Mouse (Mus musculus) retina, postnatal 7 days (tissue): ENCODE results near the gene Ubfd1.

Experiments used
- DNase-seq: peaks from one replicate; pipeline ENCODE4 v3.0.0-alpha.2; 2012; ENCODE audit warnings: low read depth, low spot score

Ubfd1 gene

DNA sequence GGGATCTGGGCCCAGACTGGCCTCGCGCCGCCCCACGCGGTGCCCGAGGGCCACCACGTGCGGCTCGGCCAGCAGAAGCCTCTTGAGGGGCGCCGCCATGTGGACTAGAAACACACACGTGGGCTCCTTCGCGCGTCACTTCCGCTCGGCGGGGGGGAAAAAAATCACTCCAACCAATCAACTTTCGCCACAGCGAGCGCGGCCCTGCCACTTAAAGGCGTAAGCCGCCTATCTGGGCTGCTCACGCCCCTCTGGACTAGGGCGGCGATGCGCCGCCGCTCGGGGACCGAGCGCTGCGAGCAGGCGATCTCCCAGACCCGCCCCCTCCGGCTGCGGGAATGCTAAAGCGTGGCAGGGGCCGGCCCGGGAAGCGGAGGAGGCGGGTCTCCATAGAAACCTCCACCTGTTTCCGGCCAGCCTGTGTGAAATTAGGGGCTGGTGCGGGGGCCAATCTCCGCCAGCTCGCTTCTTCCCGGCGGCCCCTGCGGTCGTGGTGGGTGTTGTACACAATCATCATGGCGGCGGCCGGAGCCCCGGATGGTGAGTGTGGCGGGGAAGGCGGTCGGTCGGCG lies at the start of gene Ubfd1, which contains the start of gene Ears2:
Ubfd1 (plus strand) TSS at position 231 of the 572 bp plus-strand sequence.
Ears2 (minus strand) TSS at position 319 of the 572 bp plus-strand sequence.
- DNase-seq: peak; percentile 95

DNA sequence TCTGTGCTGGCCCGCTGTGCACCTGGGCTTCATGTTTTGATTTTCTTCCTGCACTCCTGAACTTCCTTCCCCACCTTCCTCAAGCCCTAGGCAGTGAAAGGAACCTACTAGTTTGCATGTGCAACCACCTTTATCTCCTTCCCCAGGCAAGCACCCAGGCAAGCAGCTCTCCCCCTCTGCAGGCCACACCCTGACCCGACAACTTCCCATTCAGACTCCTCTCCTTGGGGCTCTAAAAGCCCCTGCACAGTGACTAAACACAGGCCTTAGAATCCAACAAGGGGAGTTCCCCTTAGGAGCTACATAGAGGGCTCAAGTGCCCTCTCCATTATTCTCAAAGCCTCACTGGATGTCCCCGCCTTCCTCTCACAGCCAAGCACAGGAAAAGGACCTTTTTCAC lies 48.7 kb upstream of the Ubfd1 start:
- DNase-seq: no peak

DNA sequence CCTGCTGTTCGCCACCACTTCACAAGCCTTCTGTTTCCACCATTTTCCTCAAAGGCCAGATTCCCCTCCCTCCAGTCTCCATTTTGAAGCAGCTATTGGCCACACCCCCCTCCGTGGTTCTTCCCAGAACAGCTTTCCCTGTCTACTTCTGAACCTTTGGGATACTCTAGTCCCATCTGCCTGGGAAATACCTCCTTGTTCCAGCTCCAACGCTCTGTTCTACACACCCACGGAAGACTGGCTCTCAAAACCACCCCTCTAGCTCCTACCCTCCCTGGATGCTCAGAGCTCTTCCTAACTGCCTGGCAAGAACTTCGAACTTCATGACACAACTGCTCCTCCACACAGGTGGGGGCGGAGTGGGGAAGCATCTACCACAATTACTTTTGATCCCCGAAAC lies 48.0 kb upstream of the Ubfd1 start:
- no peak for DNase-seq

DNA sequence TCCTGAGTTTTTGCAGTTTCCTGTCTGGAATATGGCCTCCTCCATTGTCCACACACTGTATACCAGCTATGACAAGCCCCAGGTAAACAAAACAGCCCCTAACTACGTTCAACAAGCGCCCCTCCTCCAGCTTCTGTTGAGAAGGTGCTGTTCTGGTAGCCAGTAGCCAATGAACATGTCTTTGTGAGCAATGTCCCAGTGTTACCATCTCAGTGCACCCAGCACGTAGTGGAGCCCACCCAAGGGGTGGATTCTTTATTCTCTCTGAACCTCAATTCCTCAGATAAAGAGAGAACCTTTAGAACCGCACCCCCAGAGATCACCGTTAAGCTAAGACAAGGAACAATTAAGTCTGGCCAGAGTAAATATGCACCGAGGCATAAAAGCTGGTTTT lies 46.7 kb upstream of the Ubfd1 start:
- peak; percentile 8 for DNase-seq

DNA sequence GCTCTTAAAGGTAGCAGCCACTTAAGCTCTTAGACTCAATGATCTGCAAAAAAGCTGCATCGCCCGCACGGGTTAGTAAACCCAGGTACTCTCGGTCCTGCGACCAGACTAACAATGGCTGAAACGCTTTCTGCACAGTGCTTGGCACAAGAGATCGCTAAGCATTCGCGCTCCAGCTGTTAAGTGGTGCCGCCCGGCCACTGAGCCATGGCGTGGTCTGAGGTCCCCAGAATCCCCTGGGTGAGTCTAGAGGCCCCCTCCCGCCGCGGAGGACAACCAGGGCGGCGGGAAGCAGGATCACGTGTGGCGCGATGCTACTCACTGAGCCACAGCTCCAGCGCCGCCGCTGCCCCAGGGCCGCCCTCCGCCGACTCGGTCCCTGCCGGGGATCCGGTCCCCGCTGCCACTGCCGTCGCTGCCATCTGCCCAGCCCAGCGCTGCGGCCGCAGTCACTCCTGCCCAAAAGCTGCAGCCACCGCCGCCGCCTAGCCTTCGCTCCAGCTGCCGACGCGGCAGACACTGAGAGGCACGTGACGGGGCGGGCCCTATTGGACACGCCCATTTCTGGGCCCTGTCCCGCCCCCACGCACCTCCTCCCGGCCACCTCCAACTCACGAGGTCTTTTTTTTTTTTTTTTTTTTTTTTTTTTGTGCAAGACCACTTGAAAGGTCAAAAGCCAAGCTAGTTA lies 46.2 kb upstream of the Ubfd1 start, which contains the start of gene Gga2:
Gga2 (minus strand) TSS at position 556 of the 688 bp plus-strand sequence.
- peak; percentile 65 for DNase-seq

DNA sequence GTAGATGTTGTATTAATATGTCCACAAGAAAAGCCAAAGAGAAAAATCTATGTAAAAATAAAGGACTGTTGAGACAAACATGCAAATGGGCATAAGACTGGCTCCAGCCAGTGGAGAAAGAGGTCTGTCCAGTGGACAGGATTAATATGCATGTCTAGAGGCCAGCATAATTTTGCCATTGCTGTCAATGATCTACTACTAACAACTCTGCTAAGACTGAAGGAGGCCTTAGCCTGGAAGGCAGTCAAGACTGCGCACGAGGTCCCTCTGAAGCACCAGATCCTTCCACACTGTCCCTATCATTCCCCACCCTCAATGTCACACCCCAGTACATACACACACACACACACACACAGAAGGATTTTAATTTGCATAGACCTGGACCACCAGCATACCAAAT lies 44.8 kb upstream of the Ubfd1 start:
- no peak for DNase-seq

DNA sequence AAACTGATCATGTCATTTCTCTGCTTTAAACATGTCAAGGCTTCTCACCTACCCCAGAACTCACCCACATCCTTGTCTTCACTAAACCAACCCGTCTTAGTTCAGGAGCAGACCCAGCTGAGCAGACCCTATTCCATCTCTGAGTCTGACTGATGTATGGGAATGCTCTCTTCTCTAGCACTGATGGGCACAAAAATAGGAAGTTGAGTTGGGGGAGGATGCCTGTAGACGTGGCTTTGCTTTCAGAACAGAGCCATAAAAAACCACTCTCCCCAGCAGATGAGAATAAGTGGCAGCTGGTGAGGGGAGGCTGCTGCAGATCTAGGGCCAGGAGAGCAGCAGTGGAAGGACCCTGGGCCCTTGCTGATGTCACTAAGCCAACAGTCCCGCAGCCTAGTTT lies 33.6 kb upstream of the Ubfd1 start:
- no peak for DNase-seq

DNA sequence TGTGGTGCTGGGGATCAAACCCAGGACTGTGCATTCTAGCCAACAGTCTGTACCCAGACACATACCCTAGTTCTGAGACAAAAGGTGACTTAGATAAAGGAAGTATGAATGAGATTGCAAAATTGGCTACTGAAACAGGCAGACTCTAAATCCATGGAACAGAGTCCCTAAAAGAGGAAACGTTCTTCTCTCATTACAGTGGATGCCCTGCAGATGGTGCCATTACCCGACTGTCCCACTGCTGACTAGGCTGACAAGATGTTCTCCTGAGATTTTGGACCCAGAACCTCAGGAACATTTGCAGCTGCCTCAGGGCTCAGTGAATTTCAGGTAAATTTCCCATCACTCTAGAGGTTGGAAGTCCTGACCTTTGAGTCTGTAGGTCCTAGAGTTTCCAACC lies 32.6 kb upstream of the Ubfd1 start:
- DNase-seq: no peak

DNA sequence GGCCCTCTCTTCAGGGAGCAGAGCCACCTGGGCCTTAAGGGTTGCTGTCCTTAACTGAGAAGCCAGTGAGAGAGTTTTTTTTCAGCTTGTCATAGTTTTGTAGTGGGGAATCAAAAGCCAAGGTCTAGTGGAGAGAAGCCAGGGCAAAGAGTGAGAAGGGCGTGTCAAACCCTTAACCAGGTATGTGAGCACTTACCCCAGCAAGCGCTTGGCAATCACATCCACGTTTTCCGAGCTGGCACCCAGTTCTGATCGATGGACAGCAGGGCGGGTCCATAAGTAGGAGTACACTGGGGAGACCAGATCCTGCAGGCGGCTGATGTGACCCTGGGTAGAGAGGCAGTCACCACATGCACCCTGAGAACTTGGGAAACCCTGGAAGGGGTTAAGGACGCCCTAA lies 22.9 kb upstream of the Ubfd1 start:
- no peak for DNase-seq

DNA sequence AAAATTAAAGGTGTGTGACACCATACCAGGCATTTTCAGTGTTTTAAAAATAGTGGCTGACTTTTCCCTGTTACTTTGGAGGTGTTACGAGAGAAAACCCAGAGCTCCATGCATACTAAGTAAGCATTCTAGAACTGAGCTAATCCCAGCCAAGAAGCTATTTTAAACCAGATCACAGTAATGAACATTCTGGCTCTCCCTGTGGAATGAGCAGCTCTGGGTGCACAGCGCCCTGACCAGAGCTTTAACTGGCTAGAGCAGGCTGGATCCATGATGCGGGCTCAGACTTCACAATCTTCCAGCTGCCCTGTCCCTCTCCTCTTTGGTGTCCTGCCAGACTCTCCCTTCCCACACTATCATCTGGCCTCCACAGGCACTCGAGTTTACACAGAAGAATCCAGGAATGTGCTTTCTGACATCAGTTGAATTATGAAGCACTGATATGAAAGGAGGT lies 21.8 kb upstream of the Ubfd1 start:
- DNase-seq: no peak

DNA sequence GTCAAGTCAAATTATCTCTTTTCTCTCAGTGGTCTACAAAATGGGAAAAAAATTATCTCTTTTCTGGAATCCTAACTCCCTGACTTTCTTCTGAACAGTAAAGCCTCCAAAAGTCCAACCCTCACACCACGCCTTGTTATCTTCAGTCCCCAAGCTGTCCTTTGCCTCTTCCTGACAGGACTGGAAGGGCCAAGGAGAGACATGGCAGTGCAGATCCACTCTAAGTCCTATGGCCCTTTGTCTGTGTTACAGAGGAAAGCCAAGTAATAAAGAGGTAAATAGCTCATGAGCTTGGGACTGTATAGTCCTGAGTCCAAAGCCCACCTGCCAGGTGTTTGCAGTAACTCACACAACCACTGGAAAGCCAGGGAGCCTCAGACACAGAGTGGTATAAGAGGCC lies 21.3 kb upstream of the Ubfd1 start:
- no peak for DNase-seq

DNA sequence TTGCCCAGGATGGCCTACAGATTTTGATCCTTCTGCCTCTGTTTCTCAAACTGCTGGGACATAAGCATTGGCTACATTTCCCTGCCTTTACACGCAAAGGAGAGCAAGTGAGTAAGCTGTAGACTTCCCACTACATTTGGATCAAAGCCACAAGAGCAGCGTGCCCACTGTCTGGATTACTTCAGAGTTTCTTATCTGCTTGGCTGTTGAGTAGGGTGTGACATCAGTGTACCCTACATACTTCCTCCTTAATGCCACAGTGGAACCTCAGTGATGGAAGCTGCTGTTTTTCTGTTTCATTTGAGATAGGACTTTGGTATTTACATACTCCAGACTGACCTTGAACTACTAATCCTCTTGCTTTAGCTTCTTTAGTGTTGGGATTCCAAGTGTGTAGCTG lies 20.2 kb upstream of the Ubfd1 start:
- no peak for DNase-seq

DNA sequence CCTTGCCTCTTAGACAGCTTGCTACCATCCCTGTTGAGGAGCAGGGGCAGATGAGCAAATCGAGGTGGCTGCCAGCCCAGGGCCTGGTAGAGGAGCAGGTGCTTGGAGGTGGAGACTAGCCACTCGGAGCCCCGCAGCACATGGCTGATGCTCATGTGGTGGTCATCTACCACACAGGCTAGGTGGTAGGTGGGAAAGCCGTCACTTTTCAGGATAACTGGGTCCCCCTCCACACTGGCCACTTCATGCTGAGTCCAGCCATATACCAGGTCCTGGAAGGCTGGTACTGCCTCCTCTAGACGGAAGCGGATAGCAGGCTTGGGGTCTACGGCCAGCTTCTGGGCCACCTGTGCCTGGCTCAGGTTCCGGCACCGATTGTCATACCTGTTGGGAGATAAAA lies 18.8 kb upstream of the Ubfd1 start:
- no peak for DNase-seq

DNA sequence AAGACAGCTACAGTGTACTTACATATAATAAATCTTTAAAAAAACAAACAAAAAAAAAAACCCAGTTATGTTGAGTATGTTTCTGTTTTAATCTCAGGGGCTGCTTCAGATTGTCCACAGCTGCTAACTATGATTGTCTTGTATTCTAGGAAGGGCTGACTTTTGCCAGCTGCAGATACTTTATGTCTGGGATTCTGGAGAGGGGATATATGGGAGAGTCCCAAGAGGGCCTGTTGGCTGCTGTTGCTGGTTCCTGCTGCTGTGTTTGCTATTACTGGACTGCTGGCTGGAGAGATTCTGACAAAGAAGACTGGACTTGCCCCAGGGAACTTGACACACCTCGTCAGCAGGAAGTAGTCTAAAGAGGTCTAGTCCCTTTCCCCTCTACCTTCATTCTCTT lies 16.1 kb upstream of the Ubfd1 start:
- DNase-seq: no peak

DNA sequence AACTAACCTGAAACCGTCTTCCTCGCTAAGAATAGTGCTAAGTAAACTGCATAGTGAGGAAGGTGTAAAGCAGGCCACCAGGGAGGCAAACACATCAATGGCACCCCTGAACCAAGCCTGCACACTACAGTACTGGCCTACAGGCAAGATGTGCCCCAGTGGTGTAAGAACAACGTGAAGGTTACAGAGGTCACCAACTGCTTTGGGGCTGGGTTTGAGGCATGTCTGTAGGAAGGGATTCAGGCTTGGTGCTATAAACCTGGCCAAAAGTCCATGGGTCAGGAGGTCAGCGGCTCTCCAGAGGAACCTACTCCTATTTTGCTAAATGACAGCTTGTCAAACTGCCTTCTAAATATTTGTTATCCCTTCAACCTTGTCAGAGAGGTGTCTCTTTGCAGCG lies 10.3 kb upstream of the Ubfd1 start:
- DNase-seq: no peak

DNA sequence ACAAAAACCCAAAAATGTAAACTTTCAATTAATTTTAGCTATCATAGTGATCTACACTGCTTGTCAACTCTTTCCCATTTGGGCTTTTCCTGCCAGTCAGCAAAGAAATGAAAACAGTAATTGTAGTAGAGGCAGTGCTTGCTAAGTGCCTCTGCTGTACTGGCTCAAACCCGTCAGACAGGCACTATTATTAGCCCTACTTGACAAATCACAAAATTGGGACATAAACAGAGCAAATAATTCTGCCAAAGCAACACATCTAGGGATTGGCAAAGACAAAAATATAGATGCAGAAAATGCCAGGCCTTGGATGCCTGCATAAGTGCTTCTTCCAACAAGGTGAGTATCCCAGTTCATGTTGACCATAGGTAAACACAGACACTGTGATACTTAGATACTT lies 1.3 kb upstream of the Ubfd1 start:
- DNase-seq: no peak

DNA sequence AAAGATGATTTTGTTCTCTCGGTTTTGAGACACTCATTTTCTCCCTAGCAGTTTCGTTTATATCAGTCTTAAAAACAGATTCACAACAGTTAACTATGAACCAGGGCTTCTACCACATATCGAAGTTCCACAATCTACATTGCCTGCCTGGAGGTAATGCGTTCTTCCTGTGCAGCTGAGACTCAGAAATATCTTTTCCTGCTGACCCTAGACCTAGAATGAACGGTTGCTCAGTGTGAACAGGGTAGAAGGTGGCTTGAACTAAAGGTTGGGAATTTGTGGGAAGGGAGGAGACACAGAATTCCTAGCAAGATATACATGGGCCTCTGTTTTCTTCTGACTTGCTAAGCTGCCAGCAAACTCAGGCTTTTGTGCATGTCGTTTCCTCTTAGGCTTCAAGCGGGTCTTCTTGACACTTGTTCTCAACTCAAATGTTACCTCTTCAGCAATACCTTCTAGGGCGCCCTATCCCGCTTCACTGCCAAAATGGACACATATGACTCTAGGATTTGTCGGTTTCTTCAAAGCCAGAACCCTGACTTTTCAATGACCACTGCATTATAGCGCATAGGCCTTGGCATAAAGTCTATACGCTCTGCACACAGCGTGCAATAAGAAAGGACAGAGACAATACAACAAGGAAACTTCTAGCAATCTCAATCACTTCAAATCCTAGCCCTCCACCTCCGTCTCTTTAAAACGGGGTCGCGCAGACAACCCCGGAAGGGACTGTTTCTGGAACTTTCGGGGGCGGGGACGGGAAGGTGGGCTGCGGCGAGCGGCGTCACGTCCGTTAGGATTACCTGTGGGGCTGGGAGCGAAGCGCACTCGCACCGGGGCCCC lies 652 bp upstream of the Ubfd1 start:
- DNase-seq: no peak

DNA sequence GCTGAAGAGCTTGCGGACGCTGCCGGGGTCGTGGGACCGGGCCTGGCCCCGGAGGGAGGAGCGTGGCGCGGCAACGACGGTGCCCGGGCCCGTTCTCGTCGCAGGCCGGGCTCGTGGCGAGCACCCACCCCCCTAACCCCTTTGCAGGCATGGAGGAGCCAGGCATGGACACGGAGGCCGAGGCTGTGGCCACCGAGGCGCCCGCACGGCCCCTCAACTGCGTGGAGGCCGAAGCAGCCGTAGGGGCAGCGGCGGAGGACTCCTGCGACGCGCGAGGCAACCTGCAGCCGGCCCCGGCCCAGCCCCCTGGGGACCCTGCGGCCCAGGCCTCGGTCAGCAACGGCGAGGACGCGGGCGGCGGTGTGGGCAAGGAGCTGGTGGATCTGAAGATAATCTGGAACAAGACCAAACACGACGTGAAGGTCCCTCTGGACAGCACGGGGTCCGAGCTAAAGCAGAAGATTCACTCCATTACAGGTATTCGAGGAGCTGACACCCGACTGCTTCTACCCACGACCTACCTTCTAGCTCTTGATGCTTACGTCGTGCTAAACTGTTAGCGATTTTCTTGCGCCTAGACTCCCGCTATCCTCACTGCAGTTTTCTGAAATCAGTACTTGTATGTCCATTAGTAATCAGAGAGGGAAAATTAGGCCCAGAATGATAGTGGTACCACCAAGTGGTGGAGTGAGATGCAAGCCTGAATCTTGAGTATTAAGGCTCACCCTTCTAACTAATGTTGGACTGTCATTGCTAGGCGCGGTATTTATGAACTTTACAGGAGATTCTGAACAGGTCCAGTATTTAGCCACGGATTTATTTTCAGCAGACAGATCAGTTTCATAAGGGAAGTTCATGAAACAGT lies 774 bp downstream of the Ubfd1 start:
- no peak for DNase-seq

DNA sequence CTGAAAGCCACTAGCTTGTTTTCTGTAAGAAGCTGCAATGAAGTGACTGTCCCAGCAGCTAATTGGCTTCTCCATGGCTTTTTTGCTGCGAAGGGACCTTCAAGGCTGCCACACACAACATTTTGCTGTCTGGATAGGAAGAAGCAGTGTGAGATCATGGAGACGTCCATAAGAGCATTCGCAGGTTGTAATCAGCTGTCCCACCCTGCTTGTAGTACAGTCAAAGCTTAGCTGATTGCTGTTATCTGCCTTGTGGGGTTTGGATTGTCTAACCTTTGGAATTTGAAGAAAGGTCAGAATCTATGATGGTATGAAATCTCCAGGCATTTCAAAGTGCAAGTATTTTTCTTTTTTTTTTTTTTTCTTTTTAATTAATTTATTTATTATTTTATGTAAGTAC lies 7.4 kb downstream of the Ubfd1 start:
- no peak for DNase-seq

DNA sequence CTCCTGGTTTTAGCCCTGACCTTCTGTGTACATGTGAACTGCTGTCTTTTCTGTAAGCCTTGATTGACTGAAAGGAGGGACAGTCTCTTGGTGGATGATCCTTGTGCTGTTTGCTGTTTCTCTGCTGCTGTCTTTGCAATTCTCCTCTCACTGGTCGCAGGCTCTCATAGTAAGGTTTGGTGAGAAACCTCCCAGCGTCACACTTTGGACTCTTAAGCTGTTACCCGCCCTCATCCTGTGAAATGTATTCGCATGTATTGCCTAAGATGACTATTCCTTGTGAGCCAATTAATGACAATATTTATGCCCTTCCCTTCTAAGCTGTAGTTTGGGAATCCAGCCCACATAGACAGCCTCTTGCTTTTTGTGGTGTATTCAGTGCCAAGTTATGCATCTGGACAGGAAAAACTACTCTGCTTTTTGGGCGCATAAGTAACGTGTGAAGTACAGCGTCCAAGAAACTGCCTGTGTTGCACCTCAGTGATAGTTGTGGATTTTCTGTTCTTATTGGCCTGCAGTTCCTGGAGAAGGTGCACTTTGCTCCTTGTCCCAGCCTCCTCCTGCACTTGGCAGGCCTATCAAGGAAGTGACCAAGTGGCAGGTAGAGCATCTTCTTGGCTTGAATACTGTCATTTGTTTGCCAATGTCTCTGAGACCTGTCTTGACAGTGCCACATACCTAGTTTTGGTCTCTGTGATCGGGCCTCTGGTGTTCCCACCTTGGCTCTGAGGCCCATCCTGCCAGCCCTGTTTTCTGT lies 13.0 kb downstream of the Ubfd1 start:
- no peak for DNase-seq

DNA sequence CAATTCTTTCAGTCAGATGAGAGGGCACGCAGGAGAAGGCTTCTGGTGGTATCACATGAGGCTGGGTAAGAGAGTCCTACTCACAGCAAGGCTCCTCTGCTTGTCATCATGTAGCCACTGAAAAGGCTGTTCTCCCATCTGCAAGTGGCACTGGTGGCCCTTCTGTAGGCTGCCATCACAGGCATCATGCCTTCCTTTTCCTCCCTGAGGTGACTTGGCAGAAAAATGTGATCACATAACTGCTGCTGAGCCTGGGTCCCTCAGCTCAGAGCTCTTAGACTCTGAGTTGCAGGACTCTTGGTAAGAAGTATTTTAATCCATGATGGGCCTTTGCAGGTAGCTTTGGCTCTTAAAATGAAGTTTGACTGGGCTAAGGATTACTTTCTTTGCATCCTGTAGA lies 14.1 kb downstream of the Ubfd1 start:
- no peak for DNase-seq
